Mouse (Mus musculus): Measurements from ENCODE around the gene Kcnc4. TPM values are rescaled to one million over a fixed set of nuclear protein-coding genes. Genes with fewer than 3 reads are reported as not detected.

Gene Kcnc4
- 0.45 and 0.71 TPM in 2 replicates for polyA plus RNA-seq (2016; fragmentation: Nextera tagmentation; extraction: Ambion mirVana)

DNA sequence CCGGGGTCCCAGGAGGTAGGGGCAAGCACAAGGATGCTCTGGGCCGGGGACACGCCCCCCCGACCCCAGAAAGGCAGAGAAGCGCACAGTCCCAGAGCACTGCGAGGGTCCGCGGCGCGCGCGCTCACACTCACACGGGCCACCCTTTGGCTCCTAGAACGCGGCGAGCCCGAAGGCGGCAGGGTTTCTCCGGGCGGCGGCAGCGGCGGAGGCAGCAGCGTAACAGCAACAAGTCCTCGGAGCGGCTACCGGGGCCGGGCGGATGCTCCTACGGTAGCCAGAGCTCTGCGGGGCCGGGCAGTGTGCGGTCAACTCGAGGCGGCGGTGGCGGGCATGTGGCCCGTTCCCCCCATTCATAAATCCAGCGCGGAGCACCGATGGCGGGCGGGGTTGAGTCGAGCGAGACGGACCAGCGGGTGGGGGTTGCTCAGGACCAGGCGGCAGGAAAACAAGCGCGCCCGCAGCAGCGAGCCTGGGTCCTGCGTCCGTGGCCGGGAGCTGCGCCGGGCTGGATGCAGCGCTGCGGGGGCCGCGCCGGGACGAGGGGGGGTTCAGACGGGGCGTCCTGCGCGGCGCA, at the start of gene Kcnc4:
Gene Kcnc4 (minus strand): TSS at position 357 of the 577 bp plus-strand sequence.
- Histone ChIP-seq H3K9ac (peak within 1 kb of the TSS; percentile 54; the same call in 1 of the 2 replicates), H3K4me2 (replicated peaks) (peak within 1 kb of the TSS; percentile 99), H3K4me3 (peak within 1 kb of the TSS; percentile 54), H3K4me1 (peaks cover 23% of the 10 kb centered on the region), H3K27me3 (replicated peaks) (peaks cover 82% of the 10 kb centered on the region), H3K9me3 (no peaks in the 10 kb centered on the region), H3K27ac (no peak within 1 kb of the TSS), H3K36me3 (no peaks in the 10 kb centered on the region)
- WGBS = under 1% methylated on average over 68 of the region's 68 CpGs
- ATAC-seq (ENCODE audit: low FRiP score, low read depth) = peak; percentile 23

DNA sequence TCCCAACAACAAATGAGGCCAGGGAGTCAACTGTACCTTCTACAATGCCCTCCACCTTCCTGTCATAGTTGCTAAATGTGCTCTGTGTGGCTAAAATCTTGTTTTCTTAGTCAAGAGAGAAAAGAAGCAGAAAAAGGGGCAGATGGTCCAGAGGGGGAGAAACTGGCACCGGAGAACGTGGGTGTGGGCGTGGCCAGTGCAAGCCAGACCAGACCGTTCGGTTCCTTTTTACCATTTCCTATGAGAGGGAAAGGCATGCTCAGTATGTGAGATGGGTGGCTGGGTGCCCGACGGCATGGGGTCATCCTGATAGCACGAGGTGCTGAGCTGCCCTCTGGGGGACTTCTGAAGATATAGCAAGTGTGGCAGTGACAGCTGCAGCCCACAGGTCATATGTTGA, 49.3 kb upstream of the Kcnc4 start:
- no peak overlapping the region for H3K4me2 ChIP-seq (replicated peaks)
- no peaks in the 10 kb centered on the region for H3K27me3 ChIP-seq (replicated peaks)
- no peak overlapping the region for H3K9ac ChIP-seq
- H3K9me3 ChIP-seq = no peaks in the 10 kb centered on the region
- peaks cover 15% of the 10 kb centered on the region for H3K4me1 ChIP-seq
- H3K4me3 ChIP-seq = no peak overlapping the region
- 78% methylated on average over 8 of the region's 8 CpGs for WGBS
- no peak for ATAC-seq (ENCODE audit: low FRiP score, low read depth)
- no peaks in the 10 kb centered on the region for H3K36me3 ChIP-seq
- no peak overlapping the region for H3K27ac ChIP-seq

DNA sequence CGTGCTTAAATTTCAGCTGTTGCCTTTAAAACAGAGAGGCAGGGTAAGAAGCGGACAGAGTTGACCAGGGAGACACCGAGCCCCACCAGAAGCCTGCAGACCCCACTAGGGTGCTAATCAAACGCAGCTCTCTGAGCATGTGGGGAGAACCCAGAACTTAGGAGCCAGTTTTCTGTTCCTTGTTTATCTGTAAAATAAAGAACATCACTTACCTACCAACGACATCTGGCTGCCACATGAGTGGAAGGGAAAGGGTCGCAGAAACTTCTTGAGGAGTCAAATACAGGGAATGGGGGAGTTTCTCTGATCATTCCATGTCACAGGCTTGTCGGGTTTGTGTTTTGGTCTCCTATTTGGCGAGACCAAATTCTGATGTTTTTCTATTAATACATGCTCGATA, 48.6 kb upstream of the Kcnc4 start:
- H3K4me1 ChIP-seq = peaks cover 15% of the 10 kb centered on the region
- no peaks in the 10 kb centered on the region for H3K36me3 ChIP-seq
- no peaks in the 10 kb centered on the region for H3K27me3 ChIP-seq (replicated peaks)
- no peak overlapping the region for H3K4me2 ChIP-seq (replicated peaks)
- no peak overlapping the region for H3K9ac ChIP-seq
- 78% methylated on average over 9 of the region's 9 CpGs for WGBS
- no peak for ATAC-seq (ENCODE audit: low FRiP score, low read depth)
- no peaks in the 10 kb centered on the region for H3K9me3 ChIP-seq
- H3K27ac ChIP-seq = no peak overlapping the region
- no peak overlapping the region for H3K4me3 ChIP-seq

DNA sequence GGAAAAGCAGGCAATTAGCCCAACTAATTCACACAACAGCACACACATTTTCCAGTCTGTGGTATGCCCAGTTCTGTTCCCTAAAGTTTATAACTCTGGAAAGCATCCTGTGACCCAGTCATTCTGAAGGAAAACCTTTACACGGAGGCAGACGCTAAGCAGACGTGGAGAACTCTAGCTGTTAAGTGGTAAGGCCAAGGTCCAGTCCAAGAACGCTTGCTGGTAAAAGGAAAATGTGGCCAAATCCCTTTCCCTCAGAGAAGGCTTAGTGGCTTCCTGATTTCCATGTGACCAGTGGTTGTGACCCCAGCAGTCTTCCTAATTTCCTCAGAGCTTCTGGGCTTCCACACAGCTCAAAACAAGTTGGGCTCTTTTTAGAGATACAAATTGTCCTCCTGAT, 47.2 kb upstream of the Kcnc4 start:
- no peak overlapping the region for H3K27ac ChIP-seq
- 55% methylated on average over 4 of the region's 4 CpGs for WGBS

DNA sequence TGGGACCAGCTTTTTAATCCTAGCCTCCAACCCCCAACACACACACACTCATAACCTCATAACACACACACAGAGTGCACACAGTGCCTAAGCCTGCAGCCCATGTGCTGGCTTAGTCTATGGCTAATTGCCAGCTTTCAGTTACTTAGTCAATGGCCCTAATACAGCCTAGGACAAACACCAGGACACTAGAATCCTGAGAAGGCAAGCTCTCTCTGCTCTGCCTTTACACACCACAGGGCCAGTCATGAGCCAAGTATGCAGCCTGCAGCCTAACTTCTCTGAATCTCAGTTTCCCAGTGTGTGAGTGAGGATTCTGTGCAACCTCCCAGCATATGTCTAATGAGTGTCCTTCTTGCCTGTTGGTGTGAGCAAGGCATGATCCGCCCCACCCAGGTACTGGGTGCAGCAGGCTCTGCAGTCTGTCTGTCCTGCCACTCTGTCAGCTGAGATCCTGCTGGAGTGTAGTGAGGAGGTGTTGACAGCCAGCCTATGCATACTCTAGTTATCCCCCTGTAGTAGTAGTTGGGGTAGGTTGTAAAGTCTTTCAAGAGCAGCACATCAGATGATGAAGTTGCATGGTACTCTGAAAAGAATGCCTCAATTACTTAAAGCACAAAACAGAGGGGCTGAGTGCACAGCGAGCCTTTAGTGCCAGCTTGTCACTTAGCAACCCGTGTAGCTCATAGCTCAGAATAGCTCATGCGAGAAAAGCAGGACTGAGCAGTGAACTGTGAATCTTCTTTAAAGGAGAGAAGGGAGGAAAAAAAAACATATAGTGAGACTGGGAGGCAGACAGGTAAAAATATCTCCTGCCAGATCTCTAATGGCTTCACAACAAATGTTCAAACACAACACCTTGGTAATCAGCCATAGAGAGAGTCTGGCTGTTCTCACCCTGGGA, 46.4 kb upstream of the Kcnc4 start:
- peaks cover 26% of the 10 kb centered on the region for H3K4me1 ChIP-seq
- peak; percentile 80 for ATAC-seq (ENCODE audit: low FRiP score, low read depth)
- no peak overlapping the region for H3K4me3 ChIP-seq
- H3K4me2 ChIP-seq (replicated peaks) = 0 out of 2 replicates have a peak overlapping the region, but pooled peaks have one; percentile 9
- no peak overlapping the region for H3K27ac ChIP-seq
- H3K9me3 ChIP-seq = no peaks in the 10 kb centered on the region
- H3K27me3 ChIP-seq (replicated peaks) = no peaks in the 10 kb centered on the region
- H3K36me3 ChIP-seq = no peaks in the 10 kb centered on the region
- no peak overlapping the region for H3K9ac ChIP-seq
- 24% methylated on average over 4 of the region's 4 CpGs for WGBS

More for the DNA sequence above, 47.2 kb upstream of the Kcnc4 start:
- no peaks in the 10 kb centered on the region for H3K9me3 ChIP-seq
- no peak overlapping the region for H3K4me3 ChIP-seq
- H3K4me2 ChIP-seq (replicated peaks) = no peak overlapping the region
- H3K9ac ChIP-seq = no peak overlapping the region
- H3K4me1 ChIP-seq = peaks cover 23% of the 10 kb centered on the region
- H3K27me3 ChIP-seq (replicated peaks) = no peaks in the 10 kb centered on the region
- no peaks in the 10 kb centered on the region for H3K36me3 ChIP-seq
- ATAC-seq (ENCODE audit: low FRiP score, low read depth) = no peak

DNA sequence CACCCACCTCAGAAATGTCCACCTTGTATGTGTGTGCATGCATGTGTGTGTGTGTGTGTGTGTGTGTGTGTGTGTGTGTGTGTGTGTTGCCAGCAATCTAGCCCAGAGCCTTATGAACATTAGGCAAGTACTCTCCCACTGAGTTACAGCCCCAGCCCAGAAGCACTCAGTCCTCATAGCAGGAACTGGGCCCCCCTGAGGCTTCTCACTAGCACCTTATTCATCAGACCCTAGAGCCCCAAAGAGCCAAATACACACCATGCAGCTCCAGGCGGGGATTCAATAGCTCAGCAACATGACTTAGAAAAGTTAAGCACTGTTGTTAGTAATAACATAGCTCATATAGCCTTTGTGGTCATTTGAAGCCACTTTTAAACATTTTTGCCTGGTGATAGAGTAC, 45.2 kb upstream of the Kcnc4 start:
- 70% methylated on average over 1 of the region's 1 CpGs for WGBS
- no peak for ATAC-seq (ENCODE audit: low FRiP score, low read depth)

DNA sequence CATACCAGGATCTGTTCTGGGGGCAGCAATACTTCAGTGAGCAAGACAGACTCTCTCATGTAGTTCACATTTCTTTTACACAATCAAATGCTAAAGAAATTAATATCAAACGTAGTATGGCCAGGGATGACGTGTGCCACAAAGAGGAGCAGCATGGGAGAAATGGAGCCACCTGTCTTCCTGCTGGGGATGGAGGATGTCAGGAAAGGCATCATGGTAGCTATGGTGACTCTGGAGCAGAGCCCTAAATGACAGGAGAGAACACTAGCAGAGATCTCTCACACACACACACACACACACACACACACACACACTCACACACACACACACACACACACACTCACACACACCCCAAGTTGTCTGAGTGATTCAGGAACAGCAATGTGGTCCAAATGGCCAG, 44.4 kb upstream of the Kcnc4 start:
- no peaks in the 10 kb centered on the region for H3K27me3 ChIP-seq (replicated peaks)
- H3K27ac ChIP-seq = no peak overlapping the region
- WGBS = 74% methylated on average over 2 of the region's 2 CpGs
- no peaks in the 10 kb centered on the region for H3K36me3 ChIP-seq
- no peak for ATAC-seq (ENCODE audit: low FRiP score, low read depth)
- no peak overlapping the region for H3K4me3 ChIP-seq
- H3K9ac ChIP-seq = no peak overlapping the region
- H3K4me2 ChIP-seq (replicated peaks) = no peak overlapping the region
- H3K4me1 ChIP-seq = peaks cover 26% of the 10 kb centered on the region
- H3K9me3 ChIP-seq = no peaks in the 10 kb centered on the region; the same call in 1 of the 2 replicates

More for the DNA sequence above, 45.2 kb upstream of the Kcnc4 start:
- H3K36me3 ChIP-seq = no peaks in the 10 kb centered on the region
- no peak overlapping the region for H3K4me2 ChIP-seq (replicated peaks)
- no peak overlapping the region for H3K4me3 ChIP-seq
- H3K9ac ChIP-seq = no peak overlapping the region
- no peak overlapping the region for H3K27ac ChIP-seq
- peaks cover 26% of the 10 kb centered on the region for H3K4me1 ChIP-seq
- H3K9me3 ChIP-seq = no peaks in the 10 kb centered on the region; the same call in 1 of the 2 replicates
- no peaks in the 10 kb centered on the region for H3K27me3 ChIP-seq (replicated peaks)

DNA sequence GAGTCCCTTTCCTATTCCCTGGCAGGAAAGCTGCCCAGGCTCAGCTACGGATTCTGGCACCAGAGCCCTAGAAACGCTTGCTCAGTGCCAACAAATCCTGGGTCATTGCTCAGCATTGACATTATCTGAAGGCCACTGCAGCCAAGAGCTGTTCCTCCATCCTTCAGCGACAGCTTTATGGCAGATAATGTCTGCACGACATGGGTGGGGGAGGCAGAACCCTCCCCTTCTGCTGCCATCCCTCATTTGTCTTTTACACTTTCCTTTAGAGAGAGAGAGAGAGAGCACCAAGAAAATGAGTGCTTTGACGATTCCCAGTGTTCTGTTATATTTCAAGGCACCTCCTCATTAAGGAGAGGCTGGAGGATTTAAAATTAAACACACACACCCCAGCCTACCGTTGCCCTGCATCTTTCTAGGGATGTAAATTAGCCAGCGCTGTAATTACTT, 42.4 kb upstream of the Kcnc4 start:
- H3K27ac ChIP-seq = no peak overlapping the region

DNA sequence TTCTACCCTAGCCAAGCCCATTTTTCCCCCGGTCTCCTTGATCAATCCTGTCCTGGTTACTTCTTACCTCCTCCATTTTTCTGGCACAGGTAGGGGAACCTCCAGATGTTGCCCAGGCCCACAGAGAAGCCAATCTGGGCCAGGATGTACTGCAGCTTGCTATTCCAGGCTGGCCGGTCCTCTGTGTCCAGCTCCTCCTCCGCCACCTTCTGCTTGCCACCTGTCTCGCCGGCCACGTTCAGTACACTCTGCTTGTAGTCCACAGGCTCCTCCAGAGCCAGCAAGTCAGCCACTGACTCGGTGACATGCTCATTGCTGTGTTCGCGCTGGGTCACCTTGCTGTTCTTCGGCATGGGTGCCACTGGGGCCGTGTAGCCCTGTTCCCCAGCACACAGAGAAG, 40.9 kb upstream of the Kcnc4 start:
- H3K9ac ChIP-seq = no peak overlapping the region
- ATAC-seq (ENCODE audit: low FRiP score, low read depth) = no peak

More for the DNA sequence above, 42.4 kb upstream of the Kcnc4 start:
- Histone ChIP-seq H3K4me2 (replicated peaks) (no peak overlapping the region), H3K9me3 (no peaks in the 10 kb centered on the region; the same call in 1 of the 2 replicates), H3K9ac (no peak overlapping the region), H3K27me3 (replicated peaks) (no peaks in the 10 kb centered on the region; the same call in 1 of the 2 replicates), H3K36me3 (no peaks in the 10 kb centered on the region), H3K4me3 (no peak overlapping the region), H3K4me1 (peaks cover 26% of the 10 kb centered on the region)
- no peak for ATAC-seq (ENCODE audit: low FRiP score, low read depth)
- WGBS = 38% methylated on average over 7 of the region's 7 CpGs

DNA sequence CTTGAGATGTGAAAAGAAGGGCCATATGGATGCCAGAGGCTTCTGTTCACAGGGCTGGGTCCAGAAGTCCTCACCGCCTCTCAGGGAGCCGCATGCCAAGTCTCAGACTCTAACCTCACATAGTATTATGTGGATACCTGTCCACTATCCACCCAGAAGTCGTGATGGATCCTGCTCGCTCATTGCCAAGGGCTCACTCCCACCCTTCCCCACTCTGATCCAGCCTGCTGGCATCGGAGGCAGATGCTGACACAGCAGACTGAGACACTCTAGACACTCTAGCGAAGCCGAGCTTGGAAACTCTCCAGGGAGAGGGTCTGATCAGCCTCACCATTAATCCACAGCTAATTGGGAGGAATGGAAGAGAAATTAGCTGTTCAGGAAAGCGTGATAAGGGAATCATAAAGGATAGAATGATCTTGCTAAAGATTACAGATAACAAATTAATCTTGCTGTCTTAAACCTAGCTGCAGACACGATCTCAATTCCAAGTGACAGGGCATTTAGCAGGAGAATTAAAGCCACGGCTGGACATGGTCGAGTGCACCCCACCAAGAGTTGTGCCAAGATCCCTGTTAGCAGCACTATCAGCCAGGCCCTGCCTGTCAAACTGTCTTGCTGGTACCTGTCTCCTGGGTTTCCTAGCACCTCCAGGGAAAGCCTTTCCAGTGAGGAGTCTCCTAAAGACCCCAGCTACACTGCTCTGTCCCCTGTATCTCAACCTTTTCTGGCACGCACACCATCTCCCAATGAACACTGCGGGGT, 36.9 kb upstream of the Kcnc4 start:
- Histone ChIP-seq H3K27me3 (replicated peaks) (no peaks in the 10 kb centered on the region; the same call in 1 of the 2 replicates), H3K9ac (no peak overlapping the region), H3K4me3 (no peak overlapping the region), H3K4me2 (replicated peaks) (no peak overlapping the region), H3K9me3 (no peaks in the 10 kb centered on the region; the same call in 1 of the 2 replicates), H3K4me1 (peaks cover 8% of the 10 kb centered on the region), H3K36me3 (no peaks in the 10 kb centered on the region), H3K27ac (no peak overlapping the region)
- WGBS = 72% methylated on average over 13 of the region's 13 CpGs
- peak; percentile 55 for ATAC-seq (ENCODE audit: low FRiP score, low read depth)

More for the DNA sequence above, 40.9 kb upstream of the Kcnc4 start:
- Histone ChIP-seq H3K4me2 (replicated peaks) (no peak overlapping the region), H3K4me1 (peaks cover 16% of the 10 kb centered on the region), H3K27me3 (replicated peaks) (no peaks in the 10 kb centered on the region; the same call in 1 of the 2 replicates), H3K4me3 (no peak overlapping the region), H3K27ac (no peak overlapping the region), H3K9me3 (no peaks in the 10 kb centered on the region; the same call in 1 of the 2 replicates), H3K36me3 (no peaks in the 10 kb centered on the region)
- 93% methylated on average over 11 of the region's 11 CpGs for WGBS

DNA sequence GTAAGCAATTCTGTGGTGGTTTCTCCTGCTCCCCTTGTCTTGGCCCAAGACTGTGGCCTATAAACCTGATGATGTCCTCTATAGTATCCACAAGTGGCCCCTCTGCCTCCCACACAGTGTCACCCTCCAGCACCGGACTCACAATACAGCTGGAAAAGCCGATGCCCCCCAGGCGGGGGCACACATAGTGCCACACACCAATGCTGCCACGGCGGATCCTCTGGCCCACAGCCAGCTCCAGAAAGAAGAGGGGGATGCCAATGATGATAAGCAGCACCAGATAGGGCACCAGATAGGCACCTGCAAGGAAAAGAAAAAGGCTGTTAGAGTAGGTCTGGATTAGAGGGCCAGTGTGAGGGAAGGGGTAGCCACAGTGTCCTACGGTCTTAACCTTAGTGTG, 36.2 kb upstream of the Kcnc4 start:
- Histone ChIP-seq H3K4me2 (replicated peaks) (no peak overlapping the region), H3K9me3 (no peaks in the 10 kb centered on the region; the same call in 1 of the 2 replicates), H3K4me1 (peaks cover 10% of the 10 kb centered on the region), H3K36me3 (no peaks in the 10 kb centered on the region), H3K27me3 (replicated peaks) (no peaks in the 10 kb centered on the region; the same call in 1 of the 2 replicates), H3K4me3 (no peak overlapping the region), H3K9ac (no peak overlapping the region), H3K27ac (no peak overlapping the region)
- no peak for ATAC-seq (ENCODE audit: low FRiP score, low read depth)
- 88% methylated on average over 6 of the region's 6 CpGs for WGBS

Data from neural tube, embryonic 12.5 days (tissue).